Mouse (Mus musculus) Patski (cell line): ENCODE measurements around the gene Slc5a12. TPM values are rescaled to one million over a fixed set of nuclear protein-coding genes. Genes with fewer than 3 reads are reported as not detected.

Experiments used
- ATAC-seq: fragments of 100-300 bp; one replicate; pipeline ENCODE4 v1.8.0; 2021
- CTCF ChIA-PET: fragments of 350-600 bp; sonication (Branson Sonifier 250); formaldehyde crosslinking; loops from one replicate; lab custom pipeline; 2022; ENCODE audit warnings: inconsistent platforms; lab: Charles Lee
- POLR2A ChIA-PET: fragments of 350-600 bp; sonication (Branson Sonifier 250); formaldehyde crosslinking; loops from one replicate; lab custom pipeline; 2022; ENCODE audit warnings: antibody characterized with exemption, inconsistent platforms; lab: Charles Lee
- DNase-seq: peaks from one replicate; pipeline ENCODE4 v3.0.0-alpha.2; 2011; ENCODE audit warnings: low read depth, low spot score
- H3K27me3 ChIP-seq: fragments of 371-371 bp; one replicate; pipeline ENCODE4 v1.5.1; 2021
- CTCF ChIP-seq: fragments of 100-300 bp; IDR thresholded peaks from one replicate; pipeline ENCODE4 v1.5.1; 2021
- in situ Hi-C: fragments of 300-500 bp; cut with MboI; formaldehyde crosslinking; loops from 3 replicates; pipeline ENCODE4 v1.11.1; 2018; ENCODE audit warnings: low pct_unique_long_range_greater_than_20kb, mixed read lengths
- polyA plus RNA-seq: library from polyadenylated mRNA; unstranded; gene quantifications from one replicate; pipeline ENCODE4 v1.2.3, GENCODE M21; 2021

Slc5a12 gene
- polyA plus RNA-seq, 1 experiment from 2014 or later, result not detected

- ChIA-PET POLR2A (no interaction called here), CTCF (no interaction called here)
- ATAC-seq (no peak), DNase-seq (no peak)
- H3K27me3 ChIP-seq, result peaks cover 26% of the 10 kb centered on the region
- TF ChIP-seq CTCF, result no peak
- in situ Hi-C loops, result loop anchor here (10.0 kb wide), 1 partner anchor 314 kb away; no protein-coding TSS in a partner anchor
Observed at GRCm38 (mm10) chr2:110671071-110671624, 74.0 kb downstream of the Slc5a12 start.

Other genes starting within 250 kb of the Slc5a12 start
- not detected for gene Fibin, start 234.1 kb upstream of the Slc5a12 start, polyA plus RNA-seq
- gene Muc15, start 124.0 kb downstream of the Slc5a12 start, polyA plus RNA-seq, result not detected